Mouse (Mus musculus) cerebellum, adult 9-11 months (tissue): ENCODE measurements around the gene Phf3.

ENCODE experiments used
- DNase-seq: peaks from one replicate; pipeline ENCODE4 v3.0.0; 2022

Phf3 gene

GRCm38 (mm10) chr1:30755453-30756224 is 118.1 kb downstream of the Phf3 start:
- DNase-seq, result no peak
